Mouse (Mus musculus) T-helper 17 cell (primary cell): ENCODE results near the gene Ccdc187.

ENCODE experiments used
- in situ Hi-C, 2 experiments: fragments of 300-600 bp; cut with MboI, MseI; formaldehyde crosslinking; loops; 1 replicate in 1 of 2; 2 replicates in 1 of 2; pipeline ENCODE4 v1.15.1; 2025; ENCODE audit warnings: high pct_unique_total_duplicates in 2 of 2

Gene Ccdc187

GRCm38 (mm10) chr2:26316576-26317246 is 22.4 kb upstream of the Ccdc187 start:
- in situ Hi-C loops, result no loop called here

DNA sequence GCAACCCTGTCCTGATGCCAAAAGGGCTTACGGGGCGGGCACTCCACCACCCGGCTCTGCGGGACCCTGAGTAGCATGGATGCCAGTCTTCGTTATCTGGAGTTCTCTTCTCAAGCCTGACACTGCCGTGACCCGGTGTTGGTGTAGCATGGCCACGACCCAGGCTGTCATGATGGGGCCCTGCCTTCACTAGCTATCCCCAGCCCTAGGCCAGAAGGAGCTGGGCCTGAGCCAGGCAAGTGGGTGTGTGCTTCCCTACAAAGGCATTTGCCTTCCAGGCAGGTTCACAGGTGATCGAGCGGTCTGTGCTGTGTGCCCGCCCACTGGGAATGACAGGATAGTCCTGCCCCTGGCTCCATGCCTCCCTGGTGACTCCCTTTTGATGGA is 21.6 kb upstream of the Ccdc187 start:
- in situ Hi-C loops, result no loop called here

GRCm38 (mm10) chr2:26315072-26315924 is 20.9 kb upstream of the Ccdc187 start, which contains the start of gene Gpsm1:
Gpsm1 (plus strand) TSS chr2:26315515.
- in situ Hi-C loops, result no loop called here

DNA sequence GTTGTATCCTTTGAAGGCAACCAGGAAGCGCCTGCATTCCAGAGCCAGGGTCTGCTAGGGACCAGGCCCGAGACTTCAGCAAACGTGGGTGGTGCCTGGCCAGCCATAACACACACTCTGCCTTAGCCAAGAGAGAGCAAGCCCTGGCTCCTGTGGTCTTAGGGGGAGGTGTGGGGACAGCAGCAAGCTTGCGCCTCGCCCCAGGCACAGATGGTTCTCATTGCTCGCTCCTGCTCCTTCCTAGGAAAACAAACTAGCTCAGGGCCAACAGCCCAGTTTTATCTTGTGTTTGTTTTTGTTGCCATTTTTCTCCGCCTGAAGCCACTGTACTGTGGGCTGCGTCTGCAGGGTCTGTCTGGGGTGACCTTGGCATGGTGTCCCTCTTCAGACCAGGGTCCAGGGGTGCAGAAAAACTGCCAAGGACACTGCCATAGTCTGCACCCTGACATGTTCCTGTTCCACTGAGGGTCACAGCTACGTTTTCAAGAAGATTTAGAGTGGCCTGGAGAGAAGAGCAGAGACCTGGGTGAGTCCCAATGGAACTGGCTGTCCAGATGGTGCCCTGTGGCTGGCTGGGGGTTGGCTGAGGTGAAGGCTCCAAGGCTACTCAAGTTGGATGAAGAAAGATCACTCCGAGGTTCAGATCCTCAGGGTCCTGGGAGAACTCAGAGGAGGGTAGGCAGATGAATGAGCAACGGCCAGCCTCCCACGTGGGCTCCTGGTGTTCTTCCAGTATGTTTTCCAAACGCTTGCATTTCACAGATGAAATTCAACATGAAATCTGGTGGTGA is 20.1 kb upstream of the Ccdc187 start:
- in situ Hi-C loops, result no loop called here

DNA sequence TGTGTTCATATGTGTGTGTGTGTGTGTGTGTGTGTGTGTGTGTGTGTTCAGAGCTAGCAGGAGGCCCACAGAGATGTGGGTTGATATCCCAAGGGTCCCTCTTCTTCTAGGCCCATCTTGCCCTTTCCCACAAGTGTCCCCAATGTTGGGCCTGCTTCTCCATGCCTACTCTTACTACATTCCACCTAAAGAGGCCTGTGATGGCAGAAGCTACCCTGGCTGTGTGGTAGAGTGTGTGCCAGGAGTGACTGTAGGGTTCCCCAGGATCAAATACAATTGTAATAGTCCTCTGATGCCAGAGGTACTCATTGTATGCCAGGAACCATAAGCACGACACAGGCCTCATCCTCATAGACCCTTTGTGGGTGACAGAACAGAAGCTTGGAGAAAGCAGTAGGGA is 19.0 kb upstream of the Ccdc187 start:
- in situ Hi-C loops, result no loop called here

DNA sequence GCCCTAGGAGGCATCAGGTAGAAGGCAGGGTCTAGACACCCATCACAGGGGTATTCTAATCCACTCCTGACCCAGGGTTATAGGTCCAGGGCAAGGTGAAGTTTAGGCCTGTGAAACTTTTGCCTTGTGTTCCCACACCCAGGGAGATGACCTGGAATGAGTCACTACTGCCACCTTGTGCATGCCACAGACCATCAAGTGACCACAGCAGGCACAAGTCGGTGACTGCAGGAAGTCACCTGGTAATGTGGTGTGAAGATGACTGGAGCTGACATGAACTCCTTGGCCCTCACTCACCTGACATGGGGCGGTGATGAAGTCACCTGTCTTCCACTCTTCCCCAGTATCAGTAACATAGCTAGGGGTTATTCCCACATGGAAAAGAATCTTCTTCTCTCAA is 18.5 kb upstream of the Ccdc187 start:
- in situ Hi-C loops, result no loop called here

DNA sequence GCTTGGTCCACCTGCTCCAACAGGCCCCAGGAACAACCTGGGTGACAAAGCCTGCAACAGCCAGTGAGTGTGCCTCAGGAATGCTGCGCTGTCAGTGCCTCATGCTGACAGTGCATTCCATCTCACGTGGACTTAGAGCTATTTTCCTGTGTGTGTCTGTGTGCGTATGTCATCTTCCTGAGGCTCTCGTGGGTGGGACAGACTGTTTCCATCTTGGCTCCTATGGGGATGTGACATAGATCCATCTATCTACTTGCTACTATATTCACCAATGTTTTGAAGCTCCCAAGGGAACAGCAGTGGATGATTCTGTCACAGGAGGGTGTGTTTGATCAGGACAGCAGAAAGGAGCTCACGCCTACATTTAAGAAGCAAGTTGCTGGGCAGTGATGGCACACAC is 17.6 kb upstream of the Ccdc187 start:
- in situ Hi-C loops, result no loop called here

DNA sequence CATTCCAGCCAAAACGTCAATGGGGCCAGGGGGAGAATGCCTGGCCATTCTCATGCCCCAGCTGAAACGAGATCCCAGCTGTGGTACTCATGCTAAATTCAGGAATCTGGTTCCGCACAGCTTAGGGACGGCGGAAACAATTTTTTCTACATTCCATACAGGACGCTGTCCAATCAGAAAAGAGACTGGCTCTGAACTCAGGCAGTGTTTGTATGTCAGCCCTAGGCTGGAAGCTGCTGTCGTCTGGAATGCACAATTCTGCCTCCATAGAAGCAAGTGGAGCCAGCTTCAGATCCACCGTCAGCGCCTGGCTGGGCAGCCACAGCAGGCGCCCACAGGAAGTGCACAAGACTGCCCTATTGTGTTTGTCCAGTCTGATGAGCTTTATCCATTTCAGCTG is 15.4 kb upstream of the Ccdc187 start:
- in situ Hi-C loops, result no loop called here

- in situ Hi-C loops, result no loop called here
These were observed 12.3 kb upstream of the Ccdc187 start for GRCm38 (mm10) chr2:26306702-26307101.

GRCm38 (mm10) chr2:26305555-26305954 is 11.2 kb upstream of the Ccdc187 start:
- in situ Hi-C loops, result no loop called here

DNA sequence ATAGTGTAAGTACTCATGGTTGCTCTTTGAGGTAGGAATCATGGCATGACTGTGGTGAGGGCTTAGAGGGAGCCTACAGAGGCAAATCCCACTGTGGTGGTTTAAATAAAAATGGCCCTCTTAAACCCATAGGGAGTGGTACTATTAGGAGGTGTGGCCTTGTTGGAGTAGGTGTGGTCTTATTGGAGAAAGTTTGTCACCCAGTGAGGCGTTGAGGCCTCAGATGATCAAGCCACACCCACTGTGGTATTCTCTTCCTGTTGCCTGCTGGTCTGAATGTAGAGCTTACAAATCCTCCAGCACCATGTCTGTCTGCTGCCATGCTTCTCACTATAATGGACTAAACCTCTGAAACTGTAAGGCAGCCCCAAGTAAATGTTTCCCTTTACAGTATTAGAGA is 10.4 kb upstream of the Ccdc187 start:
- in situ Hi-C loops, result no loop called here

DNA sequence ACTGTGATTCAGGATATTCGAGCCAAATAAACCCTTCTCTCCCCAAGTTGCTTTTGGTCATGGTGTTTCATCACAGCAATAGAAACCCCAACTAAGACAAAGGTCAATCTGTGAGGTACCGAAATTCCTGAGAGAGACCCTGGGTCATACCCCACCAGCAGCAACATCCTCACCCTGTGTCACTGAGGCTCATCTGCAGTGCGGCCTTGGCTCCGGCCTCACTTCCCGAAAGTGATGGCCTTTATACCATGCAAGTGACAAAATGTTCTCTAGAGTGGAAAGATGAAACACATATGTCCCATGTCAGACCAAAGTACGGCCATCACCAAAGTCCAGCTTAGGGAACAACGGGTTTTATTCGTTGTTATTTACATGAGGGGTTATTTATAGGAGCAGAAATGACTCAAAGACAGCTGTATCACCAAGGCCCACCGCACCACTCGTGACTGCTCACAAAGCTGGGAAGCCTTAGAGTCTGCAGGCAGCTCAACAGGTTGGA is 7.7 kb upstream of the Ccdc187 start:
- in situ Hi-C loops, result no loop called here

GRCm38 (mm10) chr2:26300808-26301174 is 6.4 kb upstream of the Ccdc187 start:
- in situ Hi-C loops, result no loop called here

- in situ Hi-C loops, result no loop called here
These were observed 5.9 kb upstream of the Ccdc187 start for GRCm38 (mm10) chr2:26300161-26300807.

GRCm38 (mm10) chr2:26299336-26299735 is 5.0 kb upstream of the Ccdc187 start:
- in situ Hi-C loops, result no loop called here

DNA sequence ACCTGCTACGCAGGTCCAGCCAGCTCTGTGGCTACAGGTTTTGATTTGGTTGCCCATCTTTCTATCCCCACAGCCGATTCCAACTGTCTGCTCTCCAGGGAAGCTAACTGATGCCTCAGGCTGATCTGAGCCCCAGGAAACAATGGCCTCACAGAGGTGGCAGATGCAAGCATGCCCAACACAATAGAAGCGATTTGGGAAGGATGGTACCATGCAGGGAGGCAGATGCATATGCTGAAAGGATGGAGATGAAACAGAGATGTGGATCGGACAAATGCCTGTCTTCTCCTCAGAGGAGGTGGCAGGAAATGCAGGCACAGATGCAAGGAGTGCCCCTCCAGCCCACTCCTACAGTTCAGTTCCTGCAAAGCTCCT is 4.5 kb upstream of the Ccdc187 start:
- in situ Hi-C loops, result no loop called here

DNA sequence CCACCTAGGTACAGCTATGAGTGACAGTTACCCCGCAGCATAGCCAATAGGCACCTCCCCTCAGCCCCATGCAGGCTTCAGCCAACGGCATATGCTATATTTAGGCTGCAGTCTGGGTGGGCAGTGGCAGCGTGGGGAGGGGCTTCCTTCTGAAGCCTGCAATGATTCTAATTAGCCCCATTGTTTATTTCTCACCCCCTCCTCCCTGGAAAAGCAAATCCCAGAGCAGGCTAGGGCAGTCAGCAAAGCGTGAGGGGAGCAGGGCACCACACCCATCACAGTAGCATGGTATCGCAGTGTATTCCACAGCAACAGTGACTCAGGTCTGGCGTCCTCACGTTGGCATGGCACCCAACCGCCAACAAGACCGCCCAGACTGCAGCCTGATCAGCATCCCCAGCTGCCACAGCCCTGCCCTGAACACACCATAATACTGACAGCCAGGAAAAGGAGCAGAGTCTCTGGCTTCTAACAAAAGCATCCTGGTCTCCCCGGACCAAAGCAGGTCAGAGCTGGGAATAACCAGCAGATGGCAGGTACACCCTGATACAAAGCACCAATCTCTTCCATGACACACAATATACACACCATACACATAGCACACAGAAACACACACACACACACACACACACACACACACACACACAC is 4.0 kb upstream of the Ccdc187 start:
- in situ Hi-C loops, result no loop called here

GRCm38 (mm10) chr2:26296606-26297195 is 2.3 kb upstream of the Ccdc187 start:
- in situ Hi-C loops, result no loop called here

DNA sequence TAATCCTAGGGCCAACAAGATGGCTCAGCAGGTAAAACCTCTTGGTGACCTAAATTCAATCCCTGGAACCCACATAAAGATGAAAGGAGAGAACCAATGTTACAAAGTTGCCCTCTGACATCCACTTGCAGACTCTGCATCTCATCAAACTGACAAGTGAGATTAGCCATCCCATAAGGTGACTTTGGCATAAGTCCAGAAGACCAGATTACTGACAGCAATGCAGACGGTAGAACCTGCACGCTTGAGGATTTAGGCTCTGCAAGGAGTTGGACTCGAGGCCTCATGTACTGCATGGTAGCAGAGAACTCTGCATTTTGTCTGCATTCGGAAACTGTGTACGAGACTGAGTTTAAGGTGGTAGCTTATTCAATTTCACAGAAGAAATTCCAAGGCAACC is 4.2 kb downstream of the Ccdc187 start:
- in situ Hi-C loops, result no loop called here

DNA sequence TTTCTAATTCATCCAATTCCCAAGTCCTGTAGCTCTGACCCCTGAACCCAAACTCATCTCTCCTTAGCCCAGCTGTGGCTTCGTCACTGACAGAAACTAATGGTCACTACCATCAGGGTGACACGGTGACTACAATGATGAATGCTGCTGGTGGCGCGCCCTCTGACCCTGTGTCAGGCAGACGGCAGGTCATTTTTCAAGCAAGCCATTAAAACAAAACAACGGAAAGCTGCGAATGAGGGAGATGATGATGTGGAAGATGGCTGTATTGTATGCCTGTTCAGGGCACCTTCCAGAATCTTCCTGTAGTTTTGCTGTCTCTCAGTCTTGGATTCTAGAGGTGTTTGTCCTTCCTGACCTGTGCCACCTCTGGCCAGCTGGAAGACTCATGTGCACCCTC is 8.0 kb downstream of the Ccdc187 start:
- in situ Hi-C loops, result loop anchor here (10.0 kb wide), 3 partner anchors 112 to 1592 kb away; no protein-coding TSS in a partner anchor

DNA sequence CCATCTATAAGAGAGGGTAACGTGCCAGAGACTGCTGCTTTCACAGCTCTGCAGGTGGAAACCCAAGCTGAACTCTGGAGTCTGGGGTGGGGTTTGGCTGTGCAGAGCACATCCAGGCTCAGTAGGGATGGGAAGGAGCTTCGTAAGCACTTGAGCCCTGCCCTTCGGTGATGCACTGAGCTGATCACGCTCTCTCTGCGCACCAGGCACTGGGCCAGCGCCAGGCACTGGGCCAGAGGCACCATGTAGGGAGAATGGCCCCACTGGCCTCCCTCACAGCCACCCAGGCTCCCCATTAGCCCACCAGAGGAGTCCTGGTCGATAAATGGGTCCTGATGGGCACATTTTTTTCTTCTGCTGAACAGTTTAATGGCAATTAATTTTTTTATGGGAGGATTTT is 8.6 kb downstream of the Ccdc187 start:
- in situ Hi-C loops, result loop anchor here (10.0 kb wide), 3 partner anchors 111 to 1591 kb away; no protein-coding TSS in a partner anchor
